Mouse (Mus musculus) midbrain, embryonic 14.5 days (tissue): ENCODE measurements at regions not wholly inside any gene's neighbourhood (a gene's known extent, or its start where the extent isn't known, plus 50 kb on each side); places are given as distances from the start of the nearest gene placed in this dataset.

ENCODE experiments used
- ATAC-seq: fragments of 200-750 bp; cut with Nextera tagmentation; 2 replicates; pipeline ENCODE4 v1.8.0; 2017; ENCODE audit warnings: moderate number of reproducible peaks, moderate library complexity; ENCODE audit not compliant: low FRiP score, low TSS enrichment
- DNase-seq: peaks from one replicate; pipeline ENCODE4 v3.0.0-alpha.2; 2015
- H3K27ac ChIP-seq: fragments of 300-500 bp; sonication (generic); replicated peaks from 2 replicates; pipeline ENCODE4 v1.5.1; 2014; ENCODE audit warnings: mild to moderate bottlenecking, low read depth, low read length, moderate library complexity
- H3K27me3 ChIP-seq: fragments of 300-500 bp; sonication (generic); 2 replicates; pipeline ENCODE4 v1.6.1; 2014; ENCODE audit warnings: low read length, control low read depth, mixed read lengths; ENCODE audit not compliant: control insufficient read depth, insufficient read depth
- H3K36me3 ChIP-seq: fragments of 300-500 bp; sonication (generic); 2 replicates; pipeline ENCODE4 v1.6.1; 2014; ENCODE audit warnings: low read length, control low read depth; ENCODE audit not compliant: control insufficient read depth, insufficient read depth
- H3K4me1 ChIP-seq: fragments of 300-500 bp; sonication (generic); 2 replicates; pipeline ENCODE4 v1.6.1; 2014; ENCODE audit warnings: mild to moderate bottlenecking, antibody characterized with exemption, low read length, control low read depth; ENCODE audit not compliant: control insufficient read depth, insufficient read depth
- H3K4me2 ChIP-seq: fragments of 300-500 bp; sonication (generic); 2 replicates; pipeline ENCODE4 v1.6.1; 2014; ENCODE audit warnings: mild to moderate bottlenecking, low read length, moderate library complexity
- H3K4me3 ChIP-seq: fragments of 300-500 bp; sonication (generic); replicated peaks from 2 replicates; pipeline ENCODE4 v1.5.1; 2014; ENCODE audit warnings: low read depth, low read length
- H3K9ac ChIP-seq: fragments of 300-500 bp; sonication (generic); replicated peaks from 2 replicates; pipeline ENCODE4 v1.6.1; 2014; ENCODE audit warnings: mild to moderate bottlenecking, low read length, moderate library complexity
- H3K9me3 ChIP-seq: fragments of 300-500 bp; sonication (generic); 2 replicates; pipeline ENCODE4 v1.6.1; 2016; ENCODE audit warnings: low read length, control low read depth, mixed read lengths; ENCODE audit not compliant: control insufficient read depth
- WGBS: fragments of 180-500 bp; shearing (Covaris S2); extraction: QIAGEN DNeasy Blood & Tissue Kit; methylation state at CpG from one replicate; pipeline ENCODE4 v1.1.7; 2014; 5-methylcytosine and 5-hydroxymethylcytosine counted together

- no peak for DNase-seq
- ATAC-seq: no peak
- H3K9ac ChIP-seq: no peak overlapping the region
- H3K27ac ChIP-seq: no peak overlapping the region
- no peak overlapping the region for H3K4me2 ChIP-seq
- no peaks in the 10 kb centered on the region for H3K27me3 ChIP-seq
- no peaks in the 10 kb centered on the region for H3K36me3 ChIP-seq
- no peaks in the 10 kb centered on the region for H3K9me3 ChIP-seq
- H3K4me3 ChIP-seq: no peak overlapping the region
- no peaks in the 10 kb centered on the region for H3K4me1 ChIP-seq
Observed at GRCm38 (mm10) chr12:35336314-35336713, 198.5 kb downstream of the Ahr start.

GRCm38 (mm10) chr12:35334344-35335075 lies 200.3 kb downstream of the Ahr start:
- 67% methylated on average over 10 of the region's 10 CpGs for WGBS
- ATAC-seq: peak; percentile 51; the same call in 1 of the 2 replicates
- H3K9me3 ChIP-seq: no peaks in the 10 kb centered on the region
- H3K4me1 ChIP-seq: no peaks in the 10 kb centered on the region
- H3K36me3 ChIP-seq: no peaks in the 10 kb centered on the region
- H3K9ac ChIP-seq: no peak overlapping the region
- H3K27me3 ChIP-seq: no peaks in the 10 kb centered on the region
- H3K4me3 ChIP-seq: no peak overlapping the region
- H3K27ac ChIP-seq: peak overlapping the region; percentile 41; the same call in 1 of the 2 replicates
- DNase-seq: peak; percentile 29
- H3K4me2 ChIP-seq: no peak overlapping the region

- Histone ChIP-seq H3K9ac (no peak overlapping the region), H3K4me1 (no peaks in the 10 kb centered on the region), H3K9me3 (no peaks in the 10 kb centered on the region), H3K4me2 (no peak overlapping the region), H3K36me3 (no peaks in the 10 kb centered on the region), H3K4me3 (no peak overlapping the region), H3K27ac (no peak overlapping the region), H3K27me3 (no peaks in the 10 kb centered on the region)
- DNase-seq (peak; percentile 4), ATAC-seq (no peak)
- 99% methylated on average over 3 of the region's 3 CpGs for WGBS
Observed at GRCm38 (mm10) chr12:35331303-35331702, 203.5 kb downstream of the Ahr start.

- no peak overlapping the region for H3K4me2 ChIP-seq
- H3K27ac ChIP-seq: no peak overlapping the region
- ATAC-seq: no peak
- H3K27me3 ChIP-seq: no peaks in the 10 kb centered on the region
- H3K36me3 ChIP-seq: no peaks in the 10 kb centered on the region
- H3K4me1 ChIP-seq: no peaks in the 10 kb centered on the region
- no peak for DNase-seq
- WGBS: 82% methylated on average over 6 of the region's 6 CpGs
- no peaks in the 10 kb centered on the region for H3K9me3 ChIP-seq
- H3K9ac ChIP-seq: no peak overlapping the region
- no peak overlapping the region for H3K4me3 ChIP-seq
Observed at GRCm38 (mm10) chr12:35329699-35330098, 205.1 kb downstream of the Ahr start.

- no peak overlapping the region for H3K27ac ChIP-seq
- no peaks in the 10 kb centered on the region for H3K27me3 ChIP-seq
- no peaks in the 10 kb centered on the region for H3K9me3 ChIP-seq
- ATAC-seq (no peak), DNase-seq (no peak)
- 95% methylated on average over 4 of the region's 4 CpGs for WGBS
- H3K36me3 ChIP-seq: no peaks in the 10 kb centered on the region
- no peak overlapping the region for H3K9ac ChIP-seq
- H3K4me1 ChIP-seq: no peaks in the 10 kb centered on the region
- H3K4me2 ChIP-seq: no peak overlapping the region
- no peak overlapping the region for H3K4me3 ChIP-seq
Observed at GRCm38 (mm10) chr12:35319571-35319970, 215.3 kb downstream of the Ahr start.

GRCm38 (mm10) chr12:35317046-35317445 lies 217.8 kb downstream of the Ahr start:
- no peaks in the 10 kb centered on the region for H3K36me3 ChIP-seq
- no peak overlapping the region for H3K9ac ChIP-seq
- H3K4me3 ChIP-seq: no peak overlapping the region
- H3K27me3 ChIP-seq: no peaks in the 10 kb centered on the region
- H3K27ac ChIP-seq: no peak overlapping the region
- 87% methylated on average over 3 of the region's 3 CpGs for WGBS
- H3K4me2 ChIP-seq: no peak overlapping the region
- H3K4me1 ChIP-seq: no peaks in the 10 kb centered on the region
- no peak for ATAC-seq
- no peaks in the 10 kb centered on the region for H3K9me3 ChIP-seq
- DNase-seq: no peak

GRCm38 (mm10) chr12:35314035-35314434 lies 220.8 kb downstream of the Ahr start:
- H3K27me3 ChIP-seq: no peaks in the 10 kb centered on the region
- no peaks in the 10 kb centered on the region for H3K4me1 ChIP-seq
- no peak overlapping the region for H3K27ac ChIP-seq
- DNase-seq: no peak
- ATAC-seq: no peak
- H3K4me2 ChIP-seq: no peak overlapping the region
- no peaks in the 10 kb centered on the region for H3K36me3 ChIP-seq
- H3K4me3 ChIP-seq: no peak overlapping the region
- H3K9ac ChIP-seq: no peak overlapping the region
- 81% methylated on average over 2 of the region's 2 CpGs for WGBS
- no peaks in the 10 kb centered on the region for H3K9me3 ChIP-seq

- Histone ChIP-seq H3K9ac (no peak overlapping the region), H3K27ac (peak overlapping the region; percentile 27; the same call in 1 of the 2 replicates), H3K27me3 (no peaks in the 10 kb centered on the region), H3K4me1 (no peaks in the 10 kb centered on the region), H3K9me3 (no peaks in the 10 kb centered on the region), H3K4me2 (no peak overlapping the region), H3K36me3 (no peaks in the 10 kb centered on the region), H3K4me3 (no peak overlapping the region)
- ATAC-seq: peak; percentile 76; the same call in 1 of the 2 replicates
- WGBS: 42% methylated on average over 11 of the region's 11 CpGs
- DNase-seq: peak; percentile 75
Observed at GRCm38 (mm10) chr12:35313191-35313925, 221.5 kb downstream of the Ahr start.

- Histone ChIP-seq H3K9me3 (no peaks in the 10 kb centered on the region), H3K4me3 (no peak overlapping the region), H3K4me1 (no peaks in the 10 kb centered on the region), H3K27me3 (no peaks in the 10 kb centered on the region), H3K4me2 (no peak overlapping the region), H3K9ac (no peak overlapping the region), H3K27ac (no peak overlapping the region), H3K36me3 (no peaks in the 10 kb centered on the region)
- ATAC-seq (no peak), DNase-seq (peak; percentile 63)
Observed at GRCm38 (mm10) chr12:35308537-35308936, 226.3 kb downstream of the Ahr start.
